12 mouse cellular contexts compared by ENCODE assay signal in the genomic region with DNA sequence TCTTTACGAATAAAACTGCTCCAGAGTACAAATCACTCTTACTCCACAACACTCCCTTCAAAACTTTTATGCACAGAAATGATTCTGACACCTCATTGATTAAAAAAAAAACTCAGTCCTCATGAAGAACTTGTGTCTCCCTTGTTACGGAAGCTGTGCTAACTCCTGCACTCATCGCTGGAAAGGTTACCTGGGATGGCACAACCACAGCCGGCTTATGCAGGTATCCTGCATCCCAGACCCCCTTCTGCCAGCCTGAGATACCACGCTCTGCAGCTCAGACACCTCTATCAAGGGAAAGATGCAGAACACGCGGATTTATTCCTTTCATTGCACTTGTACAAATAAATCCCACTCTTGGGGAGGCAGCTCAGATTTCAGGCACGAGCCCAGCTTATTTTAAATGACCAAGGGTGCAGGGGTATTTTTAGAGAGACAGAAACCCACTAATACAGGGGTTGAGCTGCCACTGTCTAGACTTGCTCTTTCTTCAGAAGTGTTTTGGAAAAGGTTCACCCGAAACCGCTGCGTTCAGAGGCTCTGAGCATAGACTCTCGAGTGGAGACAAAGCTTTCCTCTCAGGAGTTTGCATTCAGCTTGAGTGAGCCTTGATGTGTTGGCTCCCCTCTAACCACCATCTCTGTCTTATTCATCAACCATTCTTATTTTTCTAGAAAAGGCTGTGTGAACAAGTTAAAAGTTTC.
DNase-seq lines count a peak whose midpoint lies in the region; ATAC-seq and TF ChIP-seq lines count a peak whose summit lies in the region.
"Had no signal": no experiment of that assay in that cellular context is flagged by ENCODE, and none has a peak within 500 bp of the region (broad histone marks: within the 10 kb centered on the region; RNA-seq: fewer than 3 reads in every experiment).

No protein-coding gene starts in this region.

- no peak overlapping the region; the same call in 1 of the 2 replicates for H3K9ac ChIP-seq in embryonic facial prominence, embryonic 12.5 days
- no peak overlapping the region for H3K9ac ChIP-seq in forebrain, embryonic 16.5 days (replicated peaks; ENCODE audit: low read depth, low read length)
- no peak overlapping the region for H3K9ac ChIP-seq in midbrain, embryonic 14.5 days (replicated peaks; ENCODE audit: low read length)
- H3K9ac ChIP-seq in intestine, embryonic 15.5 days: no peak overlapping the region

- H3K9me3 ChIP-seq in embryonic facial prominence, embryonic 12.5 days: no peaks in the 10 kb centered on the region
- no peaks in the 10 kb centered on the region for H3K9me3 ChIP-seq in forebrain, embryonic 16.5 days (ENCODE audit: control insufficient read depth, low read length)
- H3K9me3 ChIP-seq in midbrain, embryonic 14.5 days (ENCODE audit: control insufficient read depth, low read length): no peaks in the 10 kb centered on the region
- H3K9me3 ChIP-seq in intestine, embryonic 15.5 days: no peaks in the 10 kb centered on the region

- no peaks in the 10 kb centered on the region for H3K4me1 ChIP-seq in embryonic facial prominence, embryonic 12.5 days
- H3K4me1 ChIP-seq in forebrain, embryonic 16.5 days (replicated peaks; ENCODE audit: control insufficient read depth, insufficient read depth, low read length): peaks cover 29% of the 10 kb centered on the region
- H3K4me1 ChIP-seq in midbrain, embryonic 14.5 days (ENCODE audit: control insufficient read depth, insufficient read depth, low read length): peaks cover 8% of the 10 kb centered on the region; the same call in 1 of the 2 replicates
- H3K4me1 ChIP-seq in intestine, embryonic 15.5 days (replicated peaks): no peaks in the 10 kb centered on the region

- H3K36me3 ChIP-seq in embryonic facial prominence, embryonic 12.5 days: no peaks in the 10 kb centered on the region
- H3K36me3 ChIP-seq in forebrain, embryonic 16.5 days (ENCODE audit: control insufficient read depth, insufficient read depth): no peaks in the 10 kb centered on the region
- no peaks in the 10 kb centered on the region for H3K36me3 ChIP-seq in midbrain, embryonic 14.5 days (ENCODE audit: control insufficient read depth, insufficient read depth, low read length)
- H3K36me3 ChIP-seq in intestine, embryonic 15.5 days: no peaks in the 10 kb centered on the region

- no peak overlapping the region for H3K4me2 ChIP-seq in embryonic facial prominence, embryonic 12.5 days (replicated peaks)
- H3K4me2 ChIP-seq in forebrain, embryonic 16.5 days (ENCODE audit: low read length): peak overlapping the region; percentile 1; the same call in 1 of the 2 replicates
- no peak overlapping the region for H3K4me2 ChIP-seq in midbrain, embryonic 14.5 days (ENCODE audit: low read length)
- H3K4me2 ChIP-seq in intestine, embryonic 15.5 days (replicated peaks): no peak overlapping the region

- peak; percentile 82 for DNase-seq in brain, embryonic 14.5 days (ENCODE audit: low read depth)
- DNase-seq in midbrain, embryonic 14.5 days: peak; percentile 41
- DNase-seq in testis, postnatal 10 days (ENCODE audit: low spot score): no peak
- DNase-seq: cerebellum, adult 2 months; kidney, adult 11 months; kidney, postnatal 4 days; lung, adult 2 months had no signal

- TF ChIP-seq POLR2A in brain, embryonic 14.5 days (IDR thresholded peaks at IDR 0.05; ENCODE audit: borderline replicate concordance, extremely low read depth, insufficient read depth, insufficient read length, poor library complexity, severe bottlenecking): no peak

- no peak overlapping the region for H3K4me3 ChIP-seq in embryonic facial prominence, embryonic 12.5 days
- no peak overlapping the region for H3K4me3 ChIP-seq in forebrain, embryonic 16.5 days (replicated peaks; ENCODE audit: low read length)
- H3K4me3 ChIP-seq in midbrain, embryonic 14.5 days (replicated peaks; ENCODE audit: low read depth, low read length): no peak overlapping the region
- no peak overlapping the region for H3K4me3 ChIP-seq in intestine, embryonic 15.5 days (replicated peaks)

- ATAC-seq in embryonic facial prominence, embryonic 12.5 days (ENCODE audit: insufficient number of reproducible peaks, insufficient read depth, low FRiP score, low TSS enrichment): no peak
- ATAC-seq in forebrain, embryonic 16.5 days: peak; percentile 68
- no peak for ATAC-seq in midbrain, embryonic 14.5 days (ENCODE audit: low FRiP score, low TSS enrichment)
- ATAC-seq in activated CD4-positive, CD25-positive, alpha-beta regulatory T cell, adult 4 months: no peak
- no peak for ATAC-seq in intestine, embryonic 15.5 days
- ATAC-seq: Patski had no signal

- WGBS in embryonic facial prominence, embryonic 12.5 days: 54% methylated on average over 12 of the region's 12 CpGs
- 28% methylated on average over 12 of the region's 12 CpGs for WGBS in forebrain, embryonic 16.5 days
- WGBS in midbrain, embryonic 14.5 days: 57% methylated on average over 12 of the region's 12 CpGs
- WGBS in intestine, embryonic 15.5 days: 68% methylated on average over 12 of the region's 12 CpGs

- H3K27ac ChIP-seq in embryonic facial prominence, embryonic 12.5 days: peak overlapping the region; percentile 55
- H3K27ac ChIP-seq in forebrain, embryonic 16.5 days (ENCODE audit: low read length): peak overlapping the region; percentile 41
- no peak overlapping the region for H3K27ac ChIP-seq in midbrain, embryonic 14.5 days (replicated peaks; ENCODE audit: low read depth, low read length)
- H3K27ac ChIP-seq in intestine, embryonic 15.5 days: no peak overlapping the region

- no peaks in the 10 kb centered on the region for H3K27me3 ChIP-seq in embryonic facial prominence, embryonic 12.5 days
- H3K27me3 ChIP-seq in forebrain, embryonic 16.5 days (replicated peaks; ENCODE audit: control insufficient read depth, insufficient read depth, low read length): no peaks in the 10 kb centered on the region
- no peaks in the 10 kb centered on the region for H3K27me3 ChIP-seq in midbrain, embryonic 14.5 days (ENCODE audit: control insufficient read depth, insufficient read depth, low read length)
- H3K27me3 ChIP-seq in intestine, embryonic 15.5 days (replicated peaks): no peaks in the 10 kb centered on the region
- H3K27me3 ChIP-seq: Patski had no signal

- no peak for TF ChIP-seq CTCF in brain, embryonic 14.5 days (IDR thresholded peaks at IDR 0.05; ENCODE audit: borderline replicate concordance, extremely low read depth, insufficient read depth, insufficient read length)

Comparison
In these comparisons a context has a peak if more than half of its experiments do, and no peak if none do; other contexts are left out.
1. H3K27ac ChIP-seq: peak in embryonic facial prominence, embryonic 12.5 days (single experiment) and forebrain, embryonic 16.5 days (single experiment); none in midbrain, embryonic 14.5 days (single experiment) and intestine, embryonic 15.5 days (single experiment).